In the genomic region with DNA sequence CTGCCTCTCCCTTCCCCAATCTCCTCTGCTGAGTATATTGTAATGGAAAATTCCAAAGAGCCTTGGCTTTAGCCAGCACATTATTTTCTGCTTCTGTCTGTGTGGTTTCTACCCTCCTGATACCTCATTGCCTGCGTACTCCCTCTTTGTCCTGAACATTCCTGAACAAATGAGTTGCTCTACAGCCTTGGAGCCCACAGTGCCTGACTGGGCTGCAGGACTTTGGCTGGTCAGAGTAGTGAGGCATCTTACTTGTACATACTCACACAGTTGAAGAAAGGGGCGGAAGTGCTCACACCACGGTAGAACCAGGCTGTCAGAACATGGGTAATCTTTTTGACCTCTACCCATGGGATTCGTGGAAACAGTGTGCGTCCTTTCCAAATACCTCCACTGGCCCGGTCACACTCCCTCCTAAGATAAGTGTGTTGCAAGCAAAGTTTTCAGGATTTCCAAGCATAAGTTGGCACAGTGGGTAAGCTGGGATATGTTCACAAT, we compare ENCODE assay signal across 20 mouse cellular contexts. TPM values are rescaled to one million over a fixed set of nuclear protein-coding genes. Genes with fewer than 3 reads are reported as not detected.
A peak's percentile ranks its signal among the peaks of the same experiment; 100 is the strongest.
DNase-seq lines count a peak whose midpoint lies in the region; ATAC-seq and TF ChIP-seq lines count a peak whose summit lies in the region.
"Had no signal": no experiment of that assay in that cellular context is flagged by ENCODE, and none has a peak within 500 bp of the region (broad histone marks: within the 10 kb centered on the region; RNA-seq: fewer than 3 reads in every experiment).

No protein-coding gene starts in this region.

- H3K27ac ChIP-seq in heart, embryonic 13.5 days (replicated peaks) = peak overlapping the region; percentile 32
- 0 out of 2 replicates have a peak overlapping the region, but pooled peaks have one; percentile 65 for H3K27ac ChIP-seq in lung, embryonic 15.5 days
- H3K27ac ChIP-seq in stomach, postnatal 0 days (replicated peaks) = peak overlapping the region; percentile 82
- H3K27ac ChIP-seq: hindbrain, embryonic 12.5 days had no signal

- no peak for TF ChIP-seq EP300 in stomach, postnatal 0 days (optimal IDR thresholded peaks at IDR 0.05)

- H3K27me3 ChIP-seq in heart, embryonic 13.5 days (replicated peaks) = peaks cover 24% of the 10 kb centered on the region
- no peaks in the 10 kb centered on the region for H3K27me3 ChIP-seq in lung, embryonic 15.5 days
- no peaks in the 10 kb centered on the region for H3K27me3 ChIP-seq in stomach, postnatal 0 days (ENCODE audit: control insufficient read depth, insufficient read depth, low read length)
- H3K27me3 ChIP-seq: hindbrain, embryonic 12.5 days had no signal

- H3K9ac ChIP-seq in heart, embryonic 13.5 days = no peak overlapping the region
- no peak overlapping the region for H3K9ac ChIP-seq in lung, embryonic 15.5 days
- H3K9ac ChIP-seq in stomach, postnatal 0 days (ENCODE audit: low read length) = no peak overlapping the region
- H3K9ac ChIP-seq: hindbrain, embryonic 12.5 days had no signal

- no peak for DNase-seq in heart, postnatal 4 days
- no peak for DNase-seq in lung, postnatal 14 days
- peak; percentile 35 to 42 for DNase-seq in adrenal gland, postnatal 36 days
- DNase-seq in stomach, postnatal 0 days (ENCODE audit: low spot score) = no peak
- DNase-seq in layer of hippocampus, postnatal 10 days (ENCODE audit: low spot score in 2 of 2) = no peak
- DNase-seq: cerebellum, adult 8-10 months; left cerebral cortex, postnatal 4 days; lung, adult 2 months had no signal

- H3K4me1 ChIP-seq in heart, embryonic 13.5 days = peaks cover 57% of the 10 kb centered on the region
- peaks cover 35% of the 10 kb centered on the region for H3K4me1 ChIP-seq in lung, embryonic 15.5 days
- peaks cover 3% of the 10 kb centered on the region; the same call in 1 of the 2 replicates for H3K4me1 ChIP-seq in stomach, postnatal 0 days (replicated peaks; ENCODE audit: control insufficient read depth, insufficient read depth)
- H3K4me1 ChIP-seq: hindbrain, embryonic 12.5 days had no signal

- WGBS in heart, embryonic 13.5 days = 67% methylated on average over 6 of the region's 6 CpGs
- WGBS in lung, embryonic 15.5 days = 81% methylated on average over 6 of the region's 6 CpGs
- WGBS in stomach, postnatal 0 days = 65% methylated on average over 6 of the region's 6 CpGs

- no peaks in the 10 kb centered on the region for H3K36me3 ChIP-seq in heart, embryonic 13.5 days
- H3K36me3 ChIP-seq in lung, embryonic 15.5 days = no peaks in the 10 kb centered on the region
- no peaks in the 10 kb centered on the region for H3K36me3 ChIP-seq in stomach, postnatal 0 days (ENCODE audit: control insufficient read depth, insufficient read depth, low read length)
- H3K36me3 ChIP-seq: hindbrain, embryonic 12.5 days had no signal

- TF ChIP-seq CTCF in stomach, postnatal 0 days (IDR thresholded peaks at IDR 0.05; ENCODE audit: low read depth) = no peak

- ATAC-seq in heart, embryonic 13.5 days (ENCODE audit: extremely low read depth, insufficient number of reproducible peaks, low FRiP score, low TSS enrichment) = no peak
- no peak for ATAC-seq in lung, embryonic 15.5 days (ENCODE audit: borderline replicate concordance, extremely low read depth, low FRiP score, low TSS enrichment)
- ATAC-seq in stomach, postnatal 0 days (ENCODE audit: low FRiP score, low TSS enrichment) = 0 out of 2 replicates have a peak, but pooled peaks have one; percentile 28
- ATAC-seq: CD4-positive, CD25-positive, alpha-beta regulatory T cell, adult 4 months; forebrain, embryonic 14.5 days; intestine, embryonic 16.5 days had no signal

- H3K9me3 ChIP-seq in heart, embryonic 13.5 days = no peaks in the 10 kb centered on the region
- no peaks in the 10 kb centered on the region for H3K9me3 ChIP-seq in lung, embryonic 15.5 days
- H3K9me3 ChIP-seq in stomach, postnatal 0 days (ENCODE audit: control insufficient read depth, low read length) = no peaks in the 10 kb centered on the region
- H3K9me3 ChIP-seq: hindbrain, embryonic 12.5 days had no signal

- H3K4me2 ChIP-seq in heart, embryonic 13.5 days = no peak overlapping the region
- H3K4me2 ChIP-seq in lung, embryonic 15.5 days = no peak overlapping the region
- no peak overlapping the region for H3K4me2 ChIP-seq in stomach, postnatal 0 days (replicated peaks; ENCODE audit: low read depth)
- H3K4me2 ChIP-seq: hindbrain, embryonic 12.5 days had no signal

- no peak overlapping the region for H3K4me3 ChIP-seq in heart, embryonic 13.5 days
- H3K4me3 ChIP-seq in lung, embryonic 15.5 days = no peak overlapping the region
- H3K4me3 ChIP-seq in stomach, postnatal 0 days (ENCODE audit: low read depth, low read length) = no peak overlapping the region
- H3K4me3 ChIP-seq: hindbrain, embryonic 12.5 days had no signal

RNA-seq across cellular contexts. Expression of gene Gas6, which starts 23.0 kb away (rescaled TPM):
- polyA plus RNA-seq in heart, embryonic 13.5 days (2015; fragmentation: Nextera tagmentation; extraction: Ambion mirVana) = 101 and 110 TPM in 2 replicates
- 100 to 1,000 TPM; 148 to 153 TPM for total RNA-seq in heart, postnatal 4 days (2021)
- 74.8 and 85.7 TPM in 2 replicates for polyA plus RNA-seq in lung, embryonic 15.5 days (2015; fragmentation: Nextera tagmentation; extraction: Ambion mirVana)
- total RNA-seq in adrenal gland, postnatal 36 days (2021) = 100 to 1,000 TPM in 1 of 2 experiments, 10 to 100 TPM in 1; 83.7 to 248 TPM
- 197 and 213 TPM in 2 replicates for polyA plus RNA-seq in stomach, postnatal 0 days (2015; fragmentation: Nextera tagmentation; extraction: Ambion mirVana)
- 100 to 1,000 TPM; 105 to 116 TPM for total RNA-seq in layer of hippocampus, postnatal 10 days (2021)
- total RNA-seq: megakaryocyte-erythroid progenitor cell, adult 5-6 weeks; MEL had no signal
- polyA plus RNA-seq: CD4-positive, CD25-positive, alpha-beta regulatory T cell, adult 4 months had no signal

RNA-seq across cellular contexts. Expression of gene 1700029H14Rik, which starts 44.9 kb away (rescaled TPM):
- polyA plus RNA-seq in heart, embryonic 13.5 days (2015; fragmentation: Nextera tagmentation; extraction: Ambion mirVana) = not detected in 2 replicates
- not detected for total RNA-seq in heart, postnatal 4 days (2021)
- not detected in 2 replicates for polyA plus RNA-seq in lung, embryonic 15.5 days (2015; fragmentation: Nextera tagmentation; extraction: Ambion mirVana)
- not detected for total RNA-seq in adrenal gland, postnatal 36 days (2021)
- polyA plus RNA-seq in stomach, postnatal 0 days (2015; fragmentation: Nextera tagmentation; extraction: Ambion mirVana) = not detected in 2 replicates
- total RNA-seq in layer of hippocampus, postnatal 10 days (2021) = not detected
- total RNA-seq: layer of hippocampus, postnatal 25 days; left cerebral cortex, postnatal 4 days; megakaryocyte-erythroid progenitor cell, adult 5-6 weeks; MEL; midbrain, postnatal 0 days had no signal
- polyA plus RNA-seq: forebrain, embryonic 14.5 days; hindbrain, embryonic 12.5 days; intestine, embryonic 16.5 days; midbrain, postnatal 0 days; neural tube, embryonic 11.5 days; thymus, postnatal 0 days had no signal

Comparison
In these comparisons a context has a peak if more than half of its experiments do, and no peak if none do; other contexts are left out.
1. H3K27ac ChIP-seq: peak in every context shown above with its lines; median percentile 82 in stomach, postnatal 0 days; 65 in lung, embryonic 15.5 days; 32 in heart, embryonic 13.5 days.
2. DNase-seq: peak in adrenal gland, postnatal 36 days (2 of 2); none in heart, postnatal 4 days (single experiment), lung, postnatal 14 days (single experiment), stomach, postnatal 0 days (single experiment) and layer of hippocampus, postnatal 10 days (0 of 2).